Mouse (Mus musculus) lung, postnatal 0 days (tissue): Measurements from ENCODE around the gene Ssbp2.

Source experiments
- CTCF ChIP-seq: IDR thresholded peaks from 2 replicates; pipeline ENCODE4 v1.5.1; 2016; ENCODE audit warnings: antibody characterized with exemption, mild to moderate bottlenecking
- EP300 ChIP-seq: IDR thresholded peaks from 2 replicates; pipeline ENCODE4 v1.6.1; 2016; ENCODE audit warnings: antibody characterized with exemption, mild to moderate bottlenecking, control low read depth

- no peak for TF ChIP-seq EP300
- TF ChIP-seq CTCF = no peak
Observed at GRCm38 (mm10) chr13:91748401-91748800, 288.3 kb downstream of the Ssbp2 start.
